Mouse (Mus musculus) midbrain, embryonic 15.5 days (tissue): ENCODE data around the gene Rtp2. TPM values are rescaled to one million over a fixed set of nuclear protein-coding genes. Genes with fewer than 3 reads are reported as not detected.

ENCODE experiments used
- ATAC-seq: fragments of 200-750 bp; cut with Nextera tagmentation; replicated peaks from 2 replicates; pipeline ENCODE4 v1.8.0; 2017; ENCODE audit warnings: moderate TSS enrichment
- H3K27ac ChIP-seq: fragments of 300-500 bp; sonication (generic); 2 replicates; pipeline ENCODE4 v1.5.1; 2015; ENCODE audit warnings: mild to moderate bottlenecking, inconsistent platforms
- H3K27me3 ChIP-seq: fragments of 300-500 bp; sonication (generic); replicated peaks from 2 replicates; pipeline ENCODE4 v1.6.1; 2015; ENCODE audit warnings: inconsistent platforms
- H3K36me3 ChIP-seq: fragments of 300-500 bp; sonication (generic); replicated peaks from 2 replicates; pipeline ENCODE4 v1.6.1; 2015; ENCODE audit warnings: inconsistent platforms
- H3K4me1 ChIP-seq: fragments of 300-500 bp; sonication (generic); 2 replicates; pipeline ENCODE4 v1.6.1; 2015; ENCODE audit warnings: inconsistent platforms
- H3K4me2 ChIP-seq: fragments of 300-500 bp; sonication (generic); 2 replicates; pipeline ENCODE4 v1.6.1; 2015; ENCODE audit warnings: inconsistent platforms, mild to moderate bottlenecking, moderate library complexity
- H3K4me3 ChIP-seq: fragments of 300-500 bp; sonication (generic); 2 replicates; pipeline ENCODE4 v1.5.1; 2015; ENCODE audit warnings: mild to moderate bottlenecking, inconsistent platforms
- H3K9ac ChIP-seq: fragments of 300-500 bp; sonication (generic); 2 replicates; pipeline ENCODE4 v1.6.1; 2015; ENCODE audit warnings: mild to moderate bottlenecking, inconsistent platforms
- H3K9me3 ChIP-seq: fragments of 300-500 bp; sonication (generic); 2 replicates; pipeline ENCODE4 v1.6.1; 2016; ENCODE audit warnings: inconsistent platforms
- WGBS: fragments of 180-500 bp; shearing (Covaris S2); methylation state at CpG from one replicate; pipeline ENCODE4 v1.1.7; 2015; ENCODE audit warnings: mixed read lengths; 5-methylcytosine and 5-hydroxymethylcytosine counted together
- polyA plus RNA-seq: library from polyadenylated mRNA; unstranded; fragments of >200 nt; fragmentation: Nextera tagmentation; extraction: Ambion mirVana; gene quantifications from 2 replicates; pipeline ENCODE4 v1.2.1, GENCODE M21; 2015

Rtp2 gene
- 0.11 and 0.22 TPM in 2 replicates for polyA plus RNA-seq

- H3K9me3 ChIP-seq = no peaks in the 10 kb centered on the region
- no peaks in the 10 kb centered on the region for H3K36me3 ChIP-seq
- no peaks in the 10 kb centered on the region for H3K27me3 ChIP-seq
- no peak within 1 kb of the TSS for H3K9ac ChIP-seq
- 66% methylated on average over 11 of the region's 11 CpGs for WGBS
- H3K4me3 ChIP-seq = no peak within 1 kb of the TSS
- H3K27ac ChIP-seq = no peak within 1 kb of the TSS
- H3K4me1 ChIP-seq = no peaks in the 10 kb centered on the region
- ATAC-seq = no peak
- H3K4me2 ChIP-seq = no peak within 1 kb of the TSS
These were observed at the start of gene Rtp2 for GRCm38 (mm10) chr16:23932294-23932693. Gene Rtp2, minus strand, starts transcription at chr16:23932394.

GRCm38 (mm10) chr16:23980991-23981720 is 49.0 kb upstream of the Rtp2 start:
- Histone ChIP-seq H3K27ac (no peak overlapping the region), H3K4me1 (peaks cover 45% of the 10 kb centered on the region), H3K9me3 (no peaks in the 10 kb centered on the region), H3K4me3 (peak overlapping the region; percentile 38), H3K27me3 (peaks cover 55% of the 10 kb centered on the region), H3K36me3 (no peaks in the 10 kb centered on the region), H3K9ac (peak overlapping the region; percentile 43), H3K4me2 (peak overlapping the region; percentile 82)
- ATAC-seq = no peak
- 2% methylated on average over 31 of the region's 32 CpGs for WGBS

DNA sequence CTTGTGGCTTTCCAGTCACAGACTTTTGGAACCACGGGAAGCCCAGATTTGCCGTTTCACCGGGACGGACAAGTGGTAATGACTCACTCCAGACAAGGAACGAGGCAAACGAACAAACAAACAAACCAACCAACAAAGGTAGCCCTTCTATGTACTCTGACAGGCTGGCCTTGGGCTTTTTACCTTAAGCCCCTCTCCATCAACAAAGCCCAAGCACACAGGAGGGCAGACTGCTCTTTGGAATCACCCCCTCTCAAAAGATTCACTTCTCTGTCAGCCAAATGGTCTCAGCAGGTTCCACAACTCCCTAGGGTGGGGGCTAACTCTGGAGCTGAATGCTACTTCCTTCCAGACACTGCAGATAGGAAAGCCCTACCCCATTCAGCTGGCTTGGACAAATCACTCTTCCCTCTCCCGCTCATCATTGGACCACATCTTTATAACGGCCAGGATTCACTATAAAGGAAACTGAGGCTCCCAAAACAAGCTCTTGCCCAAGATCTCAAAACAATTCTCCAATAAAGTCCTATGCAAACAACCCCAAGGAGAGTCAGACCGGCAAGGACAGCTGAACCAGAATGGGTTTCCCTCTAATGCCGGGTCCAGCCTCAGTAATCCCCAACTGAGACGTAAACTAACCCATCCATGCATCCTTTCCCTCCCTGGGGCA is 48.1 kb upstream of the Rtp2 start:
- Histone ChIP-seq H3K27ac (no peak overlapping the region), H3K4me3 (peak overlapping the region; percentile 38), H3K4me2 (peak overlapping the region; percentile 82), H3K9me3 (no peaks in the 10 kb centered on the region), H3K4me1 (peaks cover 45% of the 10 kb centered on the region), H3K27me3 (peaks cover 47% of the 10 kb centered on the region), H3K36me3 (no peaks in the 10 kb centered on the region), H3K9ac (peak overlapping the region; percentile 43)
- ATAC-seq = no peak
- WGBS = 6% methylated on average over 11 of the region's 11 CpGs

DNA sequence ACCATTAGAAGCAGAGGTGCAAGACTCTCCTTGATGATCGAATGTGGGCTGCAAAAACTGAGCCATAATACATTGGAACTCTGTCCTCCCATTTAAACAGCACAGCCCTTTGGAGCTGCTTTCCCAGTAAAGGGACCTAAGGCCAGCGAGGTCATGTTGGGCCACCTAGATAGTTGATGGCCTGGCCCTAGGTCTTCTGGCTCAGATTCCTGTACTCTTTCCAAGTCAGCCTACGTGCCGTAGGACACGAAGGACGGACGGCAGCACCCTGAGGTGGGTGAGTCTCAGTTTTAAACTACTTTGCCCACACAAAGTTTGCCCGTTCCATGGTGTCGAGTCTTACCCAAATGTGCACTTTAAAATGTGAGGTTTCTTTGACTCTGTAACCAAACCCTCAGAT is 47.3 kb upstream of the Rtp2 start:
- Histone ChIP-seq H3K9me3 (no peaks in the 10 kb centered on the region), H3K36me3 (no peaks in the 10 kb centered on the region), H3K9ac (no peak overlapping the region), H3K27ac (no peak overlapping the region), H3K4me2 (no peak overlapping the region), H3K4me3 (no peak overlapping the region), H3K4me1 (peaks cover 38% of the 10 kb centered on the region), H3K27me3 (peaks cover 39% of the 10 kb centered on the region)
- ATAC-seq = no peak
- WGBS = 88% methylated on average over 9 of the region's 9 CpGs

- no peaks in the 10 kb centered on the region for H3K9me3 ChIP-seq
- ATAC-seq = no peak
- no peak overlapping the region for H3K9ac ChIP-seq
- peaks cover 30% of the 10 kb centered on the region for H3K4me1 ChIP-seq
- no peak overlapping the region for H3K4me2 ChIP-seq
- H3K4me3 ChIP-seq = no peak overlapping the region
- no peaks in the 10 kb centered on the region for H3K36me3 ChIP-seq
- no peak overlapping the region for H3K27ac ChIP-seq
- H3K27me3 ChIP-seq = peaks cover 33% of the 10 kb centered on the region
- WGBS = 84% methylated on average over 4 of the region's 4 CpGs
These were observed 46.3 kb upstream of the Rtp2 start for GRCm38 (mm10) chr16:23978495-23978894.

DNA sequence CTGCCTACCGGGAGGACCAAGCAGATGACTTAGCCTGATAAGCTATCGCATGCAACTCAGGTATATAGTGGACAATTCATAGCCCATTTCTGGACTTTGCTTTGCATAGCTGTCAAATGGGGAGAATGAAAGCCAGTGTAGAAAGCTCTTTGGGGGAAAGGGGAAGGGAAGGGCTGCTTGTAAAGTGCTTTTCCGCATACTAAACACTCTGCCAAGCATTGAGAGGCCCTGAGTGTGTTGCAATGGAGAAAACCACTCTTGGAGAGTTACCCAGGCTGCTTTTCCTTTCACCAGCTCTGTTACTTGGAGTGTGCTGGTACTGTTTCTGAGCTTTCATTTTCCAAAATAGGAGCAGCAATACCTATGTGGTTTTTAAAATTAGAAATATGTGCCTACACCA is 45.5 kb upstream of the Rtp2 start:
- no peak overlapping the region for H3K4me2 ChIP-seq
- no peak overlapping the region for H3K27ac ChIP-seq
- peaks cover 22% of the 10 kb centered on the region for H3K4me1 ChIP-seq
- H3K27me3 ChIP-seq = peaks cover 33% of the 10 kb centered on the region
- WGBS = 81% methylated on average over 3 of the region's 3 CpGs
- H3K36me3 ChIP-seq = no peaks in the 10 kb centered on the region
- H3K4me3 ChIP-seq = no peak overlapping the region
- no peaks in the 10 kb centered on the region for H3K9me3 ChIP-seq
- H3K9ac ChIP-seq = no peak overlapping the region
- no peak for ATAC-seq

DNA sequence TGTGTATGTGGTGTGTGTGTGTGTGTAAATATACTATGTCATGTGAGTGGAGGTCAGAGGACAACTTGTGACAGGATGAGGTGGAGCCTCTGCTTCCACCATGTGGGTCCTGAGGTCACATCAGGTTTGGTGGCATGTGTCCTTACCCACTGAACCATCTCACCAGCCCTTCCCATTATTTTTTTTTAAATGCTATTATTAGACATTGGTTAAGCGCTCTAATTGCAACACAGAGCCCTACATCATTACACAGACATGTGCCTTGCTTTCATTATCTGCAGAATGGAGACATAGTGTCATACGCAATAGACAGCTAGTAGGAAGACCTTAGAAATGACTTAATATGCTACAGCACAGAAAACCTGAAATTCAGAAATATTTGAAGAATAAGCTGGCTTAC is 44.0 kb upstream of the Rtp2 start:
- WGBS = 99% methylated on average over 2 of the region's 2 CpGs
- H3K36me3 ChIP-seq = no peaks in the 10 kb centered on the region
- ATAC-seq = no peak
- no peaks in the 10 kb centered on the region for H3K9me3 ChIP-seq
- H3K4me3 ChIP-seq = no peak overlapping the region
- peaks cover 24% of the 10 kb centered on the region for H3K27me3 ChIP-seq
- H3K27ac ChIP-seq = no peak overlapping the region
- H3K9ac ChIP-seq = no peak overlapping the region
- peaks cover 11% of the 10 kb centered on the region for H3K4me1 ChIP-seq
- no peak overlapping the region for H3K4me2 ChIP-seq

DNA sequence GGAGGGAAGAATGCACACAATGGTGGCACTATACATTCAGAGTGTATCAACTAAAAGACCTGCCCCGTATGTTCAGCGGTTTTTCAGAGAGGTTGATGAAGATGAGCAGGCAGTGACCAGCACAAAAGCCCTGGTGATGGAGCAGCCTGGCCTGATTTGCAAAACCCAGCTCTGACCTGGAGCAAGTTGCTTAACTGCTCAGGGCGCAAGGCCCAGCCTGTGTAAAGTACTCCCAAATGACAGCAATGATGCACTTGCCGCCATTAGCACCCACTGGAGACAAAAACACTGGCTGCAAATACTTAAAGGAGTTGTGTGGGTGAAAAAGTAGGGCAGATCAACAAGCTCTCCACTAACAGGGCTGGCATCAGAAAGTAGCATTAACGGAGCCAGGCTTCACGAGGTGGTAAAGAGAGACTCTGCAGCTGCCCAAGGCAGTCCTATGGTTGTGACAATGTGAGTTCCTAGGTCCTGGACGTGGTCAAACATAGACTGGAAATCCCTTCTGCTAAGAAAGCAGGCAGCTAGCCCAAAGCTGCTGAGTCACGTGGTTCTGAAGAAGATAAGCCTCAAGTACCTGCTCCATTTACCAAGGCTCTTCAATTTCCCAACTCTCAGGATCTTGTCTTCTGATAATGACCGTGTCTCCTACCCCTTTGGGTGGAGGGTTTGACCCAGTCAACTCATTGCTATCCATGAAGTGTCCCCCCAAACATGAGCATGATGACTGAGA is 41.6 kb upstream of the Rtp2 start:
- no peak overlapping the region for H3K9ac ChIP-seq
- WGBS = 87% methylated on average over 9 of the region's 9 CpGs

GRCm38 (mm10) chr16:23972901-23973300 is 40.7 kb upstream of the Rtp2 start:
- no peaks in the 10 kb centered on the region for H3K27me3 ChIP-seq
- H3K36me3 ChIP-seq = no peaks in the 10 kb centered on the region
- ATAC-seq = no peak
- H3K27ac ChIP-seq = no peak overlapping the region
- no peaks in the 10 kb centered on the region for H3K4me1 ChIP-seq
- H3K9ac ChIP-seq = no peak overlapping the region
- 79% methylated on average over 11 of the region's 11 CpGs for WGBS
- no peaks in the 10 kb centered on the region for H3K9me3 ChIP-seq
- H3K4me3 ChIP-seq = no peak overlapping the region
- H3K4me2 ChIP-seq = no peak overlapping the region

More for the DNA sequence above, 41.6 kb upstream of the Rtp2 start:
- no peaks in the 10 kb centered on the region for H3K9me3 ChIP-seq
- H3K36me3 ChIP-seq = no peaks in the 10 kb centered on the region
- H3K4me3 ChIP-seq = no peak overlapping the region
- ATAC-seq = no peak
- H3K27me3 ChIP-seq = no peaks in the 10 kb centered on the region
- no peaks in the 10 kb centered on the region for H3K4me1 ChIP-seq
- no peak overlapping the region for H3K27ac ChIP-seq
- H3K4me2 ChIP-seq = no peak overlapping the region

DNA sequence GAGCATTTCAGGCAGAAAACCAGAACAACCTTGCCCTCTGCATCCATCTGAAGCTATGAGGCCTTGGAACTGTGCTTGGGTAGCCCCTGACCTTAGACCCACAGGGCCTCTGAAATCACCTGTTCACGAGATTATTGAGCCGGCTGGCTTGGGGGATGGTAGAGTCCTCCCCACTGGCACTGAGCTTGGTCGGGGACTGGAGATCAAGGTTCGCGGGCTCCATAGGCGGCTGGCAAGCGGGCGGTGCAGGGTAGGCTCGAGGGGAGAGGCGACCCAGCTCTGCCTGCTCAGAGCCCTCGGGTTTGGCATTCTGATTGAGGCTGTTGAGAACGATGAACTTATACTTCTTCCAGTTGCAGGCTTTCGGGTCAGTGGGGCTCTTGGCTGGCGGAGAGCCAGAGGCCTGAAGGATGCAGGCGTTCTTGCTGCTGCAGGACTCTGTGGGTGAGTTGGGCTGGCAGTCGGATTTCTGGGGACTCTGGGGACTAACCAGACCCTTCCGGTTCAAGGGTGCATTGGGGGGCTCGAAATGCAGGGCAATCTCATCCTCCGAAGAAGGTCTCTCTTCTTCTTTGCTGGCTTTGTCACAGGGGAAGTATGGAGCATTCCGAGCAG is 40.0 kb upstream of the Rtp2 start:
- Histone ChIP-seq H3K9ac (no peak overlapping the region), H3K9me3 (no peaks in the 10 kb centered on the region), H3K36me3 (no peaks in the 10 kb centered on the region), H3K4me2 (no peak overlapping the region), H3K27ac (no peak overlapping the region), H3K4me1 (no peaks in the 10 kb centered on the region), H3K4me3 (no peak overlapping the region), H3K27me3 (no peaks in the 10 kb centered on the region)
- no peak for ATAC-seq
- WGBS = 80% methylated on average over 20 of the region's 20 CpGs

DNA sequence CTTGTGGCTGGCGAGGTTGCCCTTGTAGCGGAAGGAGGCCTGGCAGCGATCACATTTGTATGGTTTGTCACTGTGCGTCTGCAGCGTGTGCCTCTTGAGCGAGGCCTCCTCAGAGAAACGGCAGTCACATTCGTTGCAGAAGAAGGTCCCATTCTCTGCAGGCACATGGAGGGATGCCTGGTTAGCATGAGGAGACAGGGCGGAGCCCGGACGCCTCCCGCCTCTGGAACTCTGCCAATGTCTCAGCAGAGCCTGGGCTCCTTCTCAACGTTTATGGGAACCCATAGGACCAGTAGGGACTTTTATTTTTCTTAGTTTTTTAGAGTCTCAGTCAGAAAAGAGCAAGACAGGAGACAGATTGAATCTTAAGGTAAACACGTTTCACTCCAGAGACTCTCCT is 37.7 kb upstream of the Rtp2 start:
- WGBS = 83% methylated on average over 14 of the region's 14 CpGs
- Histone ChIP-seq H3K27ac (no peak overlapping the region), H3K36me3 (no peaks in the 10 kb centered on the region), H3K9ac (no peak overlapping the region), H3K4me2 (no peak overlapping the region), H3K4me1 (no peaks in the 10 kb centered on the region), H3K27me3 (no peaks in the 10 kb centered on the region), H3K9me3 (no peaks in the 10 kb centered on the region), H3K4me3 (no peak overlapping the region)
- ATAC-seq = no peak

GRCm38 (mm10) chr16:23968888-23969287 is 36.7 kb upstream of the Rtp2 start:
- Histone ChIP-seq H3K36me3 (no peaks in the 10 kb centered on the region), H3K4me2 (no peak overlapping the region), H3K27me3 (no peaks in the 10 kb centered on the region), H3K27ac (no peak overlapping the region), H3K9me3 (no peaks in the 10 kb centered on the region), H3K9ac (no peak overlapping the region), H3K4me3 (no peak overlapping the region), H3K4me1 (peaks cover 9% of the 10 kb centered on the region)
- ATAC-seq = no peak
- WGBS = 67% methylated on average over 4 of the region's 4 CpGs
